Mouse (Mus musculus): Measurements from ENCODE around the gene Adh5. TPM values are rescaled to one million over a fixed set of nuclear protein-coding genes. Genes with fewer than 3 reads are reported as not detected.
A peak's percentile ranks its signal among the peaks of the same experiment; 100 is the strongest.

Adh5 gene
- polyA plus RNA-seq, 1 experiment: 61.8 TPM

GRCm38 (mm10) chr3:138419369-138419768, 23.5 kb upstream of the Adh5 start:
- TF ChIP-seq POLR2A (IDR thresholded peaks at IDR 0.05; ENCODE audit: borderline replicate concordance, control insufficient read depth, low read depth, low read length): no peak
- no peak for TF ChIP-seq CTCF (IDR thresholded peaks at IDR 0.05; ENCODE audit: control insufficient read depth, insufficient read depth, low read length)
- H3K4me1 ChIP-seq (ENCODE audit: control insufficient read depth, insufficient read depth, low read length): no peaks in the 10 kb centered on the region
- H3K4me3 ChIP-seq (replicated peaks; ENCODE audit: control insufficient read depth, low read depth, low read length): no peak overlapping the region
- 21% methylated on average over 6 of the region's 6 CpGs for WGBS
- no peak overlapping the region for H3K27ac ChIP-seq (ENCODE audit: control insufficient read depth, insufficient read depth, low read depth, low read length, poor library complexity)

DNA sequence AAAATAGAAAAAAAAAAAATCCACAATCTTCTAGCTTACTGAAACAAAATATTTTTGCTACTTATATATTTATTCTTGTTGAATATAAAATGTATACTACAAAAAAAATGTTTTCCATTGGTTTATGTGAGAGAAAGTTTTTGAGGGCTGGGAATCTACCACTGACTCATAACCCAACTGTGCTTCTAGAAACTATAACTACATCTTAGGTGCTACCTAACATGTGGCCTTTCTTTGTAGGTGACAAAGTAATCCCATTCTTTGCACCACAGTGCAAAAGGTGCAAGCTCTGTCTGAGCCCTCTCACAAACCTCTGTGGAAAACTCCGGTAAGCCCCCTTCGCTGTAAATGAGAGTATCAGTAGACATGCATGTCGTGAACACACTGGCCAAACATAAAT, 22.5 kb upstream of the Adh5 start:
- TF ChIP-seq POLR2A (IDR thresholded peaks at IDR 0.05; ENCODE audit: borderline replicate concordance, control insufficient read depth, low read depth, low read length): no peak
- TF ChIP-seq CTCF (IDR thresholded peaks at IDR 0.05; ENCODE audit: control insufficient read depth, insufficient read depth, low read length): no peak
- Histone ChIP-seq H3K27ac (ENCODE audit: control insufficient read depth, insufficient read depth, low read depth, low read length, poor library complexity) (no peak overlapping the region), H3K4me1 (ENCODE audit: control insufficient read depth, insufficient read depth, low read length) (no peaks in the 10 kb centered on the region), H3K4me3 (replicated peaks; ENCODE audit: control insufficient read depth, low read depth, low read length) (no peak overlapping the region)
- WGBS: 96% methylated on average over 3 of the region's 3 CpGs

DNA sequence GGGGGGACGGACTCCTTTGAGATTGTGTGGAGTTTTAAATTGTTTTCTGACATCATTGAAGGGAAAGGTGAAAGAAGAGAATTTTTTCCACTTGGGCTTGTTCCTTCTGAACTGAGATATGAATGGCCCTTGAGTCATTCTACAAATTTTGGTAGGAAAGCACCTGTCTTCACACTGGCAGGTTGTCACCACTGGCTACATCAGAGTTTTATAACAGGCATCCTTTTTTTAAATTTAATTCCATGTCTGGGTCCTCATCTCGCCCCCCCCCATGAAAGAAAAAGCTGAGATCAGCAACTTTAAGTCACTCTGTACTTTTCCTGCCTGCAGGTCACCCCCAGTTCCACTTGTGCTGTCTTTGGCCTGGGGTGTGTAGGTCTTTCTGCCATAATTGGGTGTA, 19.2 kb upstream of the Adh5 start:
- 58% methylated on average over 2 of the region's 2 CpGs for WGBS
- no peak overlapping the region for H3K4me3 ChIP-seq (replicated peaks; ENCODE audit: control insufficient read depth, low read depth, low read length)
- no peaks in the 10 kb centered on the region for H3K4me1 ChIP-seq (ENCODE audit: control insufficient read depth, insufficient read depth, low read length)
- no peak overlapping the region for H3K27ac ChIP-seq (ENCODE audit: control insufficient read depth, insufficient read depth, low read depth, low read length, poor library complexity)
- TF ChIP-seq POLR2A (IDR thresholded peaks at IDR 0.05; ENCODE audit: borderline replicate concordance, control insufficient read depth, low read depth, low read length) (no peak), CTCF (IDR thresholded peaks at IDR 0.05; ENCODE audit: control insufficient read depth, insufficient read depth, low read length) (no peak)

DNA sequence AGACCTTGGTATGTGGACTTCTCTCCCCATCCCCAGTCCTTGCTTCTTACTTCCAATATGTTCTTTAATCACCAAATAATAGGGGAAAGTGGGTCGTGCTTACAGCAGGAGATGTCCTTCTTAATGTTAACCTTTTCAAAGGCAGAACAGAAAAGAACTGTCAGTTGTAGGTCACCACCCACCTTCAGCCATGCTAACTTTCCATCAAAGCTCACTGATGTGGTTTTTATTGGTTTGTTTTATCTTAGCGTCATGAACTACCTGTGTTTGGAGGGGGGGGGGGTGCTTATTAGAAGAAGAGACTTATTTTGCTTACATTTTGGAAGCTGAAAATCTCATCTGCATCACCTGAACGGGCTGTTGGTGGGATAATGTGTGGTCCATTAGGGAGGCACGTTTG, 18.6 kb upstream of the Adh5 start:
- Histone ChIP-seq H3K4me3 (replicated peaks; ENCODE audit: control insufficient read depth, low read depth, low read length) (no peak overlapping the region), H3K27ac (ENCODE audit: control insufficient read depth, insufficient read depth, low read depth, low read length, poor library complexity) (no peak overlapping the region), H3K4me1 (ENCODE audit: control insufficient read depth, insufficient read depth, low read length) (no peaks in the 10 kb centered on the region)
- TF ChIP-seq CTCF (IDR thresholded peaks at IDR 0.05; ENCODE audit: control insufficient read depth, insufficient read depth, low read length) (no peak), POLR2A (IDR thresholded peaks at IDR 0.05; ENCODE audit: borderline replicate concordance, control insufficient read depth, low read depth, low read length) (no peak)
- 62% methylated on average over 4 of the region's 4 CpGs for WGBS

DNA sequence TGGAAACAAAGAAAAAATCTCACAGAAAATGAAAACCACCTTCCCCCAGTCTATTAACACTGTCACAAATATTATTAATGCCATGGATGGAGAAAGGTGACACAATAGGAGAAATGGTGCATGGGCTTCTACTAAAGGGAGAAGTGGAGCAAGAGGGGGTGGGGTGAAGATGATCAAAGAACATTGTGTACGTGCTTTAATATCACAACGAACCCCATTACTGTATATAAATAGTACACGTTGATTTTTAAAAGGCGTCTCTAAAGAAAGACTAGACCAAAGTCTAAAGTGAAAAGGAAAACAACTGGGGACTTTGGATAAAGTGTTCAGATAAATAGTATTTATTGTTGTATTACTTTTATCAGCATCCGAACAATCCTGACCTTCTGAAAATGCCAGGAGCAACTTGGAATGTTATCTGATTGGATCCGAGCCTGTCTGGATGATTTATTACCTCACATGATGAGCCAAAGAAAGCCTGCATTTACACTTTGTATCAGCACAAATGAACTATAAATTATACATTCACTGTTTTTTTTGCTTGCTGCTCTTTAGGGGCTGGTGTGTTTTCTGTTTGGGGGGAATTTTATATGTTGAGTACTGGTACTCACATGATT, 12.4 kb upstream of the Adh5 start:
- 82% methylated on average over 6 of the region's 6 CpGs for WGBS
- TF ChIP-seq POLR2A (IDR thresholded peaks at IDR 0.05; ENCODE audit: borderline replicate concordance, control insufficient read depth, low read depth, low read length) (no peak), CTCF (IDR thresholded peaks at IDR 0.05; ENCODE audit: control insufficient read depth, insufficient read depth, low read length) (no peak)
- Histone ChIP-seq H3K4me1 (ENCODE audit: control insufficient read depth, insufficient read depth, low read length) (no peaks in the 10 kb centered on the region), H3K4me3 (replicated peaks; ENCODE audit: control insufficient read depth, low read depth, low read length) (no peak overlapping the region), H3K27ac (ENCODE audit: control insufficient read depth, insufficient read depth, low read depth, low read length, poor library complexity) (no peak overlapping the region)

GRCm38 (mm10) chr3:138431835-138432234, 11.1 kb upstream of the Adh5 start:
- WGBS: 63% methylated on average over 2 of the region's 2 CpGs
- no peaks in the 10 kb centered on the region for H3K4me1 ChIP-seq (ENCODE audit: control insufficient read depth, insufficient read depth, low read length)
- H3K4me3 ChIP-seq (replicated peaks; ENCODE audit: control insufficient read depth, low read depth, low read length): no peak overlapping the region
- no peak overlapping the region for H3K27ac ChIP-seq (ENCODE audit: control insufficient read depth, insufficient read depth, low read depth, low read length, poor library complexity)
- TF ChIP-seq POLR2A (IDR thresholded peaks at IDR 0.05; ENCODE audit: borderline replicate concordance, control insufficient read depth, low read depth, low read length) (no peak), CTCF (IDR thresholded peaks at IDR 0.05; ENCODE audit: control insufficient read depth, insufficient read depth, low read length) (no peak)

GRCm38 (mm10) chr3:138438716-138439115, 4.2 kb upstream of the Adh5 start:
- WGBS: 71% methylated on average over 3 of the region's 3 CpGs
- H3K27ac ChIP-seq (ENCODE audit: control insufficient read depth, insufficient read depth, low read depth, low read length, poor library complexity): no peak overlapping the region
- H3K4me1 ChIP-seq (ENCODE audit: control insufficient read depth, insufficient read depth, low read length): no peaks in the 10 kb centered on the region
- H3K4me3 ChIP-seq (replicated peaks; ENCODE audit: control insufficient read depth, low read depth, low read length): no peak overlapping the region
- no peak for TF ChIP-seq CTCF (IDR thresholded peaks at IDR 0.05; ENCODE audit: control insufficient read depth, insufficient read depth, low read length)
- no peak for TF ChIP-seq POLR2A (IDR thresholded peaks at IDR 0.05; ENCODE audit: borderline replicate concordance, control insufficient read depth, low read depth, low read length)

- WGBS: 1% methylated on average over 9 of the region's 9 CpGs
- no peaks in the 10 kb centered on the region for H3K4me1 ChIP-seq (ENCODE audit: control insufficient read depth, insufficient read depth, low read length)
- peak overlapping the region; percentile 73 for H3K4me3 ChIP-seq (replicated peaks; ENCODE audit: control insufficient read depth, low read depth, low read length)
- no peak for TF ChIP-seq CTCF (IDR thresholded peaks at IDR 0.05; ENCODE audit: control insufficient read depth, insufficient read depth, low read length)
- H3K27ac ChIP-seq (ENCODE audit: control insufficient read depth, insufficient read depth, low read depth, low read length, poor library complexity): no peak overlapping the region
These were observed 690 bp upstream of the Adh5 start for GRCm38 (mm10) chr3:138442203-138442602.

- Histone ChIP-seq H3K4me3 (replicated peaks; ENCODE audit: control insufficient read depth, low read depth, low read length) (peak overlapping the region; percentile 73), H3K27ac (ENCODE audit: control insufficient read depth, insufficient read depth, low read depth, low read length, poor library complexity) (peak overlapping the region; percentile 72), H3K4me1 (ENCODE audit: control insufficient read depth, insufficient read depth, low read length) (no peaks in the 10 kb centered on the region)
- TF ChIP-seq POLR2A (IDR thresholded peaks at IDR 0.05; ENCODE audit: borderline replicate concordance, control insufficient read depth, low read depth, low read length): no peak
- no peak for TF ChIP-seq CTCF (IDR thresholded peaks at IDR 0.05; ENCODE audit: control insufficient read depth, insufficient read depth, low read length)
- WGBS: 4% methylated on average over 9 of the region's 9 CpGs
These were observed 525 bp downstream of the Adh5 start for GRCm38 (mm10) chr3:138443465-138443771.
